Mouse (Mus musculus) gonadal fat pad, adult 2 months (tissue): ENCODE data around the gene Anapc11. TPM values are rescaled to one million over a fixed set of nuclear protein-coding genes. Genes with fewer than 3 reads are reported as not detected.
"Not testable (repeated sequence)": the region's sequence is repeated elsewhere in the genome, so short reads cannot be mapped to it uniquely, and the experiment has no call there.

Experiments
- DNase-seq: peaks from one replicate; pipeline ENCODE4 v3.0.0-alpha.2; 2012; ENCODE audit warnings: low read depth
- polyA plus RNA-seq: library from polyadenylated mRNA; depleted of rRNA; stranded (reverse); fragments of >200 nt; gene quantifications from 2 replicates; pipeline ENCODE4 v1.2.3, GENCODE M21; 2012

The Anapc11 gene
- polyA plus RNA-seq, 1 experiment: 74.7 TPM

- DNase-seq: no peak
These were observed 23.2 kb upstream of the Anapc11 start for GRCm38 (mm10) chr11:120575046-120575445.

- DNase-seq: no peak
These were observed 22.3 kb upstream of the Anapc11 start for GRCm38 (mm10) chr11:120575940-120576339.

- no peak for DNase-seq
These were observed 21.7 kb upstream of the Anapc11 start for GRCm38 (mm10) chr11:120576365-120576981.

- no peak for DNase-seq
These were observed 20.8 kb upstream of the Anapc11 start for GRCm38 (mm10) chr11:120577211-120578023.

- DNase-seq: no peak
These were observed 20.1 kb upstream of the Anapc11 start for GRCm38 (mm10) chr11:120578024-120578693.

- DNase-seq: no peak
These were observed 19.5 kb upstream of the Anapc11 start for GRCm38 (mm10) chr11:120578694-120579243.

GRCm38 (mm10) chr11:120579316-120580107 lies 18.7 kb upstream of the Anapc11 start:
- DNase-seq: no peak

GRCm38 (mm10) chr11:120580190-120580589 lies 18.0 kb upstream of the Anapc11 start:
- no peak for DNase-seq

GRCm38 (mm10) chr11:120580871-120581331 lies 17.3 kb upstream of the Anapc11 start:
- no peak for DNase-seq

- DNase-seq: no peak
These were observed 16.5 kb upstream of the Anapc11 start, which contains the start of gene Arhgdia for GRCm38 (mm10) chr11:120581490-120582267. Gene Arhgdia, minus strand, starts transcription at chr11:120581624.

GRCm38 (mm10) chr11:120582268-120582981 lies 15.8 kb upstream of the Anapc11 start:
- DNase-seq: no peak

- DNase-seq: not testable (repeated sequence)
These were observed 15.3 kb upstream of the Anapc11 start for GRCm38 (mm10) chr11:120582982-120583293.

GRCm38 (mm10) chr11:120583937-120584336 lies 14.3 kb upstream of the Anapc11 start:
- no peak for DNase-seq

- no peak for DNase-seq
These were observed 9.7 kb upstream of the Anapc11 start for GRCm38 (mm10) chr11:120588531-120588930.

- no peak for DNase-seq
These were observed 683 bp upstream of the Anapc11 start for GRCm38 (mm10) chr11:120597240-120598235.

GRCm38 (mm10) chr11:120598990-120599549 lies 849 bp downstream of the Anapc11 start:
- DNase-seq: no peak

GRCm38 (mm10) chr11:120600716-120601115 lies 2.5 kb downstream of the Anapc11 start:
- DNase-seq: no peak

GRCm38 (mm10) chr11:120603545-120603944 lies 5.3 kb downstream of the Anapc11 start:
- no peak for DNase-seq
